Mouse (Mus musculus): ENCODE measurements around the gene Nphs1.
A peak's percentile ranks its signal among the peaks of the same experiment; 100 is the strongest.

The Nphs1 gene

DNA sequence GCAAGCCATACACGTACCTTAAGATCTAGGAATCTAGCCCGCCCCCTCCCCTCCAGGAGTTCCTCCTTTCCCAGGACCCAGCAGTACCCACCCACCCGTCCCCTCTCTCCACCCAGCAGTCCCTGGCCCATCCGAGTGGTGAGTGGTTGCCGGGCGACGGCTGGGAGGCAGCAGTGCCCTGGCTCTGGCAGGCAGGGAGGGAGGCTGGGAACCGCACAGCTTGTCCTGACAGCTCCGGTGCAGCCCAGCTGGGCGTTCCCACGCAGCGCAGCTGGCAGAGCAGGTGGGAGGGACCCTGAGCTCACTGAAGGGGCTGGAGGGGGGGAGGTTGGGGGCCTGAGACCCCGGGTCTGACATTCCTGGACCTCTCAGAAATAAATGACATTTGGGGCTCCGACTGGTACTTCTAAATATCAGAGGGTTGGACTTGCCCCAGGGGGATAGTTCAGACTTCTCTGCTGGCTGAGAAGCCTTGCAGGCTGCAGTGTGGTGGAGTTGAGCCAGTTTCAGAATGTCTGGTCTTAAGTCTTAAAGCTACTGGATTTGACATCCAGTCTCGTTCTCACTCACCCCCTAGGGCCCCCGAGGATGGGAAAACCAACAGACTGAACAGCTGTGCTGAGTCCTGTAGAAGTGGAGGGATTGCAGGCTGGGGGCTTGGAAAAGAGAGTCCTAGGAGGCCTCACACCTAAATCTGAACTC lies at the start of gene Nphs1, which contains the start of gene Kirrel2:
Gene Nphs1 (plus strand): TSS at position 687 of the 702 bp plus-strand sequence.
Gene Kirrel2 (minus strand): TSS at position 62 of the 702 bp plus-strand sequence.
- no peak for DNase-seq

DNA sequence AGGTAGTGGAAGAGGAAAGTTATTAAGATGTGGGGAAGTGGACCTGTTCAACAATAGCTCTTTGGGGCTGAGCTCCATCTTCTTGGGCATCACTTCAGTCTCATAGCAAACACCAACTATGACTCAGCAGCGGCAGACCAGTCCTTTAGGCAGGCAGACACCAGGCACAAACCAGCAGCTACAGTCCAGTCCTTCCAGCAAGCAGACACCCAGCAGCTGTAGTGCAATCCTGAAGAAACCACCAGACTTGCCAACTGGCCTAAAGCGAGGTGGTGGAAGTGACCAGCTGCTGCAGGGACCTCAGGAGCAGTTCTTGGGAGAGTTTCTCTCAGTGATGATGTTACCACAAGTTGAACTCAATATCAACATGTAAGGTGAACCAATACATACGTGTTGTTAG lies 49.5 kb upstream of the Nphs1 start:
- DNase-seq = no peak

DNA sequence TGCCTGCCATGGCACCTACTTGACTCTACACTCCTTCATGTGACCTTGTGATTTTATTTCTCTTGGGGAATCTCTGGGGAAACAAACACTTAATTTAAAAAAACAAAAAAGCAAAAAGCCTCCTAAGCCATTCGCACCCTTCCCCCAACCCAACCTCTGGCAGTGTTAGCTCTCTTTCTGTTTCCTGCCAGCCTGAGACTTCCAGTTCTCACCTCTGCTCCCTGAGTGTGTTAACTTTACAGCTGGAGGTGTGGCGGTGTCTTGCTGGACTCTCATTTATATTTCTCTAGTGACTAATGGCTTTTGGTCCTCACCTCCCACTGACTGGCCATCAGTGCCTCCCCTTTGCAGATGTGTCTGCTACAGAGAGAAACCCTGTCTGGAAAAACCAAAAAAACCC lies 48.3 kb upstream of the Nphs1 start:
- DNase-seq = no peak

- no peak for DNase-seq
Measured at GRCm38 (mm10) chr7:30411023-30411422, 47.1 kb upstream of the Nphs1 start.

DNA sequence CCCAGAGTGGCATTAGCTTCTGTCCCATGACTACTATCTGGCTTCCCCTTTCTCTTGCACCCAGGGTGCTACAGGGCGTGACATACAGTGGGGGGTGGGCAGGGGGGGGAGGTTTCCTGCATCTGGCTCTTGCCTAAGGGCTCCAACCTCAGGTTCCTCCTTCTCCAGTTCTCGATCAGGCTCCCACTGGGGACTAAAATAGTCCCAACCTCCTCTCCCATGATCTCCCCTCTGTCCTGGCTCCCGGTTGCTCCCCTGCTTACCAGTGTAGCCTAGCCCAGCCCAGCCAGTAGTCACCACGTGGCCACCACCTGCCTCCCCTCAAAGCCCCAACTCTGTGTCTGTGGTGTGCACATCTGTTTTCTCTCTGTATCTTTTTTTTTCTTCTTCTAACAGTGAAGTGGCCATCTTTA lies 45.4 kb upstream of the Nphs1 start:
- DNase-seq = peak; percentile 49 to 64

DNA sequence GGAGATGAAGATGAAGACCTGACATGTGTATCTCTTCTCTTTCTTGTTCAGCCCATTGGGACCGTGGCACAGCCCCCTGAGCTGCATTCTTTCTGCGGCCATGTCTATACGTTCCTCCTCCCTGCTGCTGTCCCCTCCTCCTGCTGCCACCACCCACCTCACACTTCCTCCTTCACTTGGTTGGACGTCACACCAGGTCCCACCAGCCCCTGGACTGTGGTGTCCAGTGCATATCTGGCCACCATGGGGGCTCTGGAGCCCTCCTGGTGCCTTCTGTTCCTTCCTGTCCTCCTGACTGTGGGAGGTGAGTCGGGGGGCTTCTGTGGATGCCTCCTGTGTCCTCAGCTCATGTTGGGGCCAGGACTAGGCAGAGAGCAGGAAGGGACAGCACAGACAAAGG lies 44.5 kb upstream of the Nphs1 start, which contains the start of gene Tyrobp:
Gene Tyrobp (plus strand): TSS at position 165 of the 400 bp plus-strand sequence.
- DNase-seq = no peak

- peak; percentile 49 to 65 for DNase-seq
Measured at GRCm38 (mm10) chr7:30417856-30418255, 40.3 kb upstream of the Nphs1 start.

DNA sequence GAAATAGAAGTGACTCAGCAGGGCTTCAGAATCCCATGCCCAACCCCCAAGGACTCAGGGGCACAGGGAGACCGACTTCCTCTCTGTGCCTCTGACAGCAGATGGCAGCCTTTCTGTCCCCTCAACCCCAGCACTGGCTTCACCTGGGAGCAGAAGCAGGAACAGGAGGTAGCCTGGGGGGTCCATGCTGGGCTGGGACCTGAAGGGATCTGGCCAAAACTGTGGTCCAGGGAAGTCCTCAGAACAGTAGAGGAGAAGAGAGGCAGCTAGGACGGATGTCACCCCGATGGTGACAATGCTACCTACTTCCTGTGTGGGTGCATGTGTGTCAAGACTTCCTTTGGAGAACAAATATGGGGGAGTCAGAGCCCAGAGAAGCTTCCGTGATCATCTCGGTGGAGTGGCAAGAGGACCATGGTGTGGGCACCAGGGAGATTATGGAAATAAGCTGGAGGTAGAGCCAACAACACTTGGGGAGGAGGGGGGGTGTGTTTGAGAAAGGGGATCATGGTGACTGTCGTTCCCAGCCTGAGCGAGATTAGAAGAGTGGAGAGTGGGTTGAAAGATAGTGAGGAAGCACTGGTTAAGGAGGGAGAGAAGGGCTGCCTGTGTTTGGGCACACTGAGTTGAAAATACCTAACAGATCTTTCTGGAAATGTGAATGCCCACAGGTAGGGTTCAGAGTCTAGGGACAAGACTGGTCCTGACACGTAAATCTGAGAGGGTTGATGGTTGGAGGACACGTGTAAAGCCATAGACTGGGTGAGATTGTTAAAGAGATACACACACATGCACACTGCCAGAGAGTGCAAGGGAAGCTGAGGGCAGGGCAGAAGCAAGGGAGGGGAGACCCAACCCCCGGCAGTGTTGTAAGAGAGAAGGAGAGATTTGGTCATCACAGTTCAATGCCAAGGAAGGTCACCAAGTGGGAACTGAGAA lies 38.3 kb upstream of the Nphs1 start, which contains the start of gene Hcst:
Gene Hcst (minus strand): TSS at position 294 of the 939 bp plus-strand sequence.
- peak; percentile 68 to 72 for DNase-seq

GRCm38 (mm10) chr7:30420673-30421072 lies 37.4 kb upstream of the Nphs1 start:
- no peak for DNase-seq

- DNase-seq = peak; percentile 94 to 95
Measured at GRCm38 (mm10) chr7:30421175-30421889, 36.8 kb upstream of the Nphs1 start, which contains the start of gene Nfkbid. Gene Nfkbid, plus strand, starts transcription at chr7:30421732.

DNA sequence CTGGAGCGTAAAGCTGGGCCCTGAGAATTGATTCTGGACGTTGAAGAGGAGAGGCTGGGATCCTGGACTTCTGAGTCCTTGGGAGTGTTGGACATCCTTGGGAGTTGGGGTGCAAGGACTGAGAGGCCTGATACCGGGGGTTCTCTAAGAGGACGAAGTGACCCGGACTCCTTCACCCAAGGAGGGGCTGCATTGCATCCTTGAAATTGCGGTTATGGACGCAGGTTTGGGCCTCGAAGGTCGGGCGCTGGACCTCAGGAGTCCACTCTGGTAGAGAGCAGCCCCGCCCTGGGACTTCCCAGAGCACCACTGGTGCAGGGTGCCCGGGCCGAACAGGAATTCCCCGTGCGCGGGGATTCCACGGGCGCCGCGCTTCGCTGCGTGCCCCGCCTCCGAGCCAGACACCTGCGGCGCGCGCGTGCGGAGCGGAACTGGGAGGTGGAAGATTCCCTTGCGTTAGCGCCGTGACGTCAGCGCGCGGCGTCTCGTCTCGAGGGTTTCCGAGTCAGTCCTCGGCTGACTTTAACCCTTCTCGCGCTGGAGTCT lies 36.2 kb upstream of the Nphs1 start:
- DNase-seq = peak; percentile 93 to 96

DNA sequence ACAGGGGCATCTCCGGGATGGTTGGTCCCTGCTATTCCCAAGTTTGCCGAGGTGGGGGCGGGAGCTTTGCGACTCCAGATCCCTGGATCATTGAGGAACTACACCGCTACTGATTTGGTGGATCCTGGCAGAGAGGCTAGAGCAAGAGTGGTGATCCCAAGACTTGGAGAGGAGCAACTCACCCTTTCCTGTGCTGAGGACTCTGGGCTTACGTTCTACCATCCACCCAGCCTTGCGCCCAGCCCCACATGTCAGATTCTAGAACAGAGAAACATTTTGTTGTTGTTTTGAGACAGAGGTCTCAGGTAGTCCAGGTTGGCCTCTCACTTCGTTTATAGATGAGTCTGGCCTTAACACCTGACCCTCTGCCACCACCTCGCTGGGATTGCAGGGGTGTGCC lies 35.6 kb upstream of the Nphs1 start:
- DNase-seq = peak in 1 of 2 experiments; percentile 48

DNA sequence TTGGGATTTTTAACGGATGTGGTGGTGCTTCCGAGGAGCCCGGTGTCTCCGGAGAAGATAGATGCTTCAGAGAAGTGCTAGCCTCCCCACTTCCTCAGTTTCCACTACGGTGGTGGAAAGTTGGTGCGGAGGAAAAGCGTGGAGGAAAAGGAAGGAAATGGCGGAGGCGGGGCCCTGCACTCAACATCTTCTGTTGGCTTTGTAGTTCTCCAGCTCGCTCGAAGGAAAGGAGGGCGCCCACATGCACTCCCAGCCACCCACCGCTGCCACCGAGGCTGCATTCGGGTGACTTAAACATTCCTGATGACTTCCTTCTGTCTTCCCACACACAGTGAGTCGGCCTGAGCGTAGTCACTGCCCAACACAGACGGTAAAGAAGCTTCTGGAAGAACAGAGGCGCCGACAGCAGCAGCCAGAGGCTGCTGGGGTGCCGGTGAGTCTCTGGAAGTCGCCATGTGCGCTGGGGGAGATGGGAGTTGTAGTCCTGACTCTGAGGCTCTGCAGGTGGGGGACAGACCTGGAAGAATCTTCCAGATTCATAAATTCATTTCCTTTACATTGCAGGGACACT lies 35.0 kb upstream of the Nphs1 start:
- peak; percentile 74 to 79 for DNase-seq

DNA sequence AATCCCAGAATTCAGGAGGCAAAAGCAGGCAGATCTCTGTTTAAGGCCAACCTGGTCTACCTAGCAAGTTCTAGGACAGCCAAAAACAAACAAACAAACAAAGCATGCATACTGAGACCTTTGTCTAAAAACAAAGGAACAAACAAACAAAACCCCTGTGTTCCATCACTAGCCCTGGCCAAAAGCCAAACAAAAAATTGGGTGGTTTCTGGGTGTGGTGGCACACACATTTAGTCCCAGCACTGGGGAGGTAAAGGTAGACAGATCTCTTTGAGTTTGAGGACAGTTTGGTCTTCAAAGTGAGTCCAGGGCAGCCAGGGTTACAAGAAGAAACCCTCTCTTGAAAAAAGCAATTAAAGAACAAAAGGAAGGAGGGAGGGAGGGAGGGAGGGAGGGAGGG lies 28.8 kb upstream of the Nphs1 start:
- no peak for DNase-seq

GRCm38 (mm10) chr7:30430191-30430590 lies 27.9 kb upstream of the Nphs1 start:
- DNase-seq = no peak

DNA sequence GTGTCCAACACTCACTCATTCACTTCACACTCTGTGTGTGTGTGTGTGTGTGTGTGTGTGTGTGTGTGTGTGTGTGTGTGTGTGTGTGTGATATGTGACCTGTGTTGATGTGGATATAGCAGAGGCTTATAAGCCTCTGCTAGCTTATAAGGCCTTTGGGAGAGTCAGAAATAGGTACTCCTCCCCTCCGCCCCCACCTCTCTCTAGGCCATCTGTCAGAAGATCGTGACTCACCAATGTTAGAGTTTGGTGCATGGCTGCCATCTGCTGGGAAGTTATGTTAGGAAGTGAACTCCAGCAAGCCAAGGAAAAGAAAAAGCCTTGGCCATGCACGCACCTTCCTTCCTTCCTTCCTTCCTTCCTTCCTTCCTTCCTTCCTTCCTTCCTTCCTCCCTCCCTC lies 26.3 kb upstream of the Nphs1 start:
- DNase-seq = peak; percentile 72 to 73

DNA sequence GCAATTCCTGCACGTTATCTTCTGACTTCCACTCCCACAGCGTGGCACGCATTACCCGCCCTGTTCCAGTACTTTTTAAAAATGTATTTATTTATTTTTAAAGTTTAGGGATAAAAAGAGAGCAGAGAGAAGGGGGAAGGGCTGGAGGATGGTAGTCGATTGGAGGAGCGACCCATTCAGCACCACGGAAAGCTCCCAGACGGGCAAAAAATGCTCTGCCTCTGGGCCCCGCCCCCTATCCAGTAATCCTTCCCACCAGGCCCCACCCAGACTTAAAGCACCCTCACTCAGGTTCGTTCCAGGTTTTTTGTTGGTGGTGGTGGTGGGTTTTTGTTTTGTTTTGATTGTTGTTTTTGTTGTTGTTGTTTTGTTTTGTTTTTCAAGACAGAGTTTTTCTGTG lies 23.9 kb upstream of the Nphs1 start:
- DNase-seq = no peak

DNA sequence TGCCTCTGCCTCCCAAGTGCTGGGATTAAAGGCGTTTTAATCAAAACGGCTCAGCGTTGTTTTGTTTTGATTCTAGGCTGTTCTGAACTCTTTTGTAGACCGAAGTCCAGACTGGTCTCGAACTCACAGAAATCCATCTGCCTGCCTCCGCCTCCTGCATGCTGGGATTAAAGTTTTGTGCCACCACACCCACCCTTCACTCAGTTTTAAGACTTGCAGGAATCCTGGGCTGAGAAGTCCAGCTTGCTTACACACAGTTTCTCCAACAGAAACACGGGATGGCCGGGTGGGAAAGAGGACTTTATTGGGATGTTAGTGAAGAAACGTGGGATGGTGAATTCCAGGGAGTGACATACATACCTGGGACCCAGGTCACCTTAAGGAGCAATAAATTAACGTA lies 23.4 kb upstream of the Nphs1 start:
- DNase-seq = no peak

GRCm38 (mm10) chr7:30435156-30435555 lies 23.0 kb upstream of the Nphs1 start:
- DNase-seq = no peak

- no peak for DNase-seq
Measured at GRCm38 (mm10) chr7:30436879-30437278, 21.2 kb upstream of the Nphs1 start.

DNA sequence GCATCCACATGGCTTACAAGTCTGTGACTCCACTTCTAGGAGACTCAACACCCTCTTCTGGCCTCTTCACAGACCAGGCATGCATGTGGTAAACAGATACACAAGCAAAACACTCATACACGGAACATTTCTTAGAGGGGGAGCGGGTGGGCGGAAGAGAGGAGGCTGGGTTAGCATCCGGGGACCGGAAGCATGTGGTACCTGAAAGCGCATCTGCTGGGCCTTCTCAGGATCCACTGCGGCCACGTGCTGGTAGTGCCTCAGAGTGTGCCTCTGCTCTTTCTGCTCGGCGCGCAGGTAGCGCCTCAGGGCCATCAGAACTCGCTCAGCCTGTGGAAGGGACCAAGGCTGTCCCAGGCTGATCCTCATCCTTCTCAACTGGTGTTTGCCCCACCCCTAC lies 18.4 kb upstream of the Nphs1 start:
- no peak for DNase-seq

DNA sequence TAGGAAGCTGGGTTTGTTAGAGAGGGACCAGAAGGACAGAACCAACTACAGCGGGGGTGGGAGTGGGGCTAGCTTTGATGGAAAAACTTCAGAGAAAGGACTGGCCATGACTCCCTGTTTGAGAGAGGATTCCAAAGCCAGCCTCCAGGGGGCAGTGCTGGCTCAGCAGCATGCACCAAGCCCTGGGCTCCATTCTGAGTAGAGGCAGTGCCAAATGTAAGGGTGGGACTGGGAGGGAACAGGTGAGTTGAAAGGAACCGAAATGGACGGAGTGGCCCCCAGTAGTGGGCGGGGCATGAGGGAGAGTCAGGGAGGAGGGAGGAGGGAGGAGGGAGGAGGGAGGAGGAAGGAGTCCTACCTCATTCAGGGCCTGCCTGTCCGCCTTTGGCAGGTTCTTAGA lies 17.4 kb upstream of the Nphs1 start:
- peak in 1 of 2 experiments; percentile 54 for DNase-seq
